Mouse (Mus musculus): ENCODE measurements at regions not wholly inside any gene's neighbourhood (a gene's known extent, or its start where the extent isn't known, plus 50 kb on each side); places are given as distances from the start of the nearest gene placed in this dataset.
"Not testable (repeated sequence)": the region's sequence is repeated elsewhere in the genome, so short reads cannot be mapped to it uniquely, and the experiment has no call there.

- DNase-seq (ENCODE audit: low spot score in 2 of 2) = peak; percentile 54 to 83
Observed at GRCm38 (mm10) chr12:47164031-47164717, 345.4 kb upstream of the Nova1 start.

GRCm38 (mm10) chr12:47163171-47163570, 344.4 kb upstream of the Nova1 start:
- DNase-seq (ENCODE audit: low spot score in 2 of 2) = peak in 1 of 2 experiments; percentile 31

GRCm38 (mm10) chr12:47162624-47163151, 344.0 kb upstream of the Nova1 start:
- DNase-seq (ENCODE audit: low spot score in 2 of 2) = peak; percentile 19 to 64

- no peak for DNase-seq (ENCODE audit: low spot score in 2 of 2)
Observed at GRCm38 (mm10) chr12:47160626-47161025, 341.9 kb upstream of the Nova1 start.

- not testable (repeated sequence) for DNase-seq (ENCODE audit: low spot score in 2 of 2)
Observed at GRCm38 (mm10) chr12:47155916-47156315, 337.2 kb upstream of the Nova1 start.

GRCm38 (mm10) chr12:47140677-47141076, 321.9 kb upstream of the Nova1 start:
- DNase-seq (ENCODE audit: low spot score in 2 of 2) = no peak

GRCm38 (mm10) chr12:47129821-47130220, 311.1 kb upstream of the Nova1 start:
- no peak for DNase-seq (ENCODE audit: low spot score in 2 of 2)

GRCm38 (mm10) chr12:47128596-47128995, 309.9 kb upstream of the Nova1 start:
- no peak for DNase-seq (ENCODE audit: low spot score in 2 of 2)

GRCm38 (mm10) chr12:47121426-47121825, 302.7 kb upstream of the Nova1 start:
- DNase-seq (ENCODE audit: low spot score in 2 of 2) = no peak

- no peak for DNase-seq (ENCODE audit: low spot score in 2 of 2)
Observed at GRCm38 (mm10) chr12:47117504-47117903, 298.8 kb upstream of the Nova1 start.

- DNase-seq (ENCODE audit: low spot score in 2 of 2) = no peak
Observed at GRCm38 (mm10) chr12:47089234-47089633, 270.5 kb upstream of the Nova1 start.

GRCm38 (mm10) chr12:47074961-47075360, 256.2 kb upstream of the Nova1 start:
- DNase-seq (ENCODE audit: low spot score in 2 of 2) = no peak

- DNase-seq (ENCODE audit: low spot score in 2 of 2) = no peak
Observed at GRCm38 (mm10) chr12:47052474-47052873, 233.7 kb upstream of the Nova1 start.

GRCm38 (mm10) chr12:47020810-47021348, 202.2 kb upstream of the Nova1 start:
- peak in 1 of 2 experiments; percentile 14 for DNase-seq (ENCODE audit: low spot score in 2 of 2)

GRCm38 (mm10) chr12:46992343-46992742, 173.6 kb upstream of the Nova1 start:
- no peak for DNase-seq (ENCODE audit: low spot score in 2 of 2)

- DNase-seq (ENCODE audit: low spot score in 2 of 2) = no peak
Observed at GRCm38 (mm10) chr12:46988972-46989371, 170.2 kb upstream of the Nova1 start.

GRCm38 (mm10) chr12:46950223-46950779, 131.6 kb upstream of the Nova1 start:
- no peak for DNase-seq (ENCODE audit: low spot score in 2 of 2)

GRCm38 (mm10) chr12:46945707-46946106, 127.0 kb upstream of the Nova1 start:
- DNase-seq (ENCODE audit: low spot score in 2 of 2) = no peak

GRCm38 (mm10) chr12:46931086-46931485, 112.4 kb upstream of the Nova1 start:
- no peak for DNase-seq (ENCODE audit: low spot score in 2 of 2)

- peak in 1 of 2 experiments; percentile 4 for DNase-seq (ENCODE audit: low spot score in 2 of 2)
Observed at GRCm38 (mm10) chr12:46917286-46917685, 98.6 kb upstream of the Nova1 start.

- no peak for DNase-seq (ENCODE audit: low spot score in 2 of 2)
Observed at GRCm38 (mm10) chr12:46878164-46878563, 59.4 kb upstream of the Nova1 start.

GRCm38 (mm10) chr12:46870130-46870529, 51.4 kb upstream of the Nova1 start:
- DNase-seq (ENCODE audit: low spot score in 2 of 2) = peak in 1 of 2 experiments; percentile 52
